Mouse (Mus musculus) kidney, adult 2 months (tissue): ENCODE data around the gene Prr3. TPM values are rescaled to one million over a fixed set of nuclear protein-coding genes. Genes with fewer than 3 reads are reported as not detected.

ENCODE experiments used
- DNase-seq: peaks from one replicate; pipeline ENCODE4 v3.0.0; 2021
- H3K27ac ChIP-seq: fragments of 200-500 bp; 2 replicates; pipeline ENCODE4 v1.5.1; 2012; ENCODE audit warnings: low read depth, low read length, control low read depth, inconsistent platforms; ENCODE audit not compliant: insufficient read depth
- H3K27me3 ChIP-seq: fragments of 200-500 bp; replicated peaks from 2 replicates; pipeline ENCODE4 v1.6.1; 2012; ENCODE audit warnings: mild to moderate bottlenecking, moderate library complexity, low read length, inconsistent platforms; ENCODE audit not compliant: control insufficient read depth, insufficient read depth
- H3K36me3 ChIP-seq: fragments of 200-500 bp; 2 replicates; pipeline ENCODE4 v1.6.1; 2012; ENCODE audit warnings: mild to moderate bottlenecking, moderate library complexity, low read length, inconsistent platforms; ENCODE audit not compliant: control insufficient read depth, insufficient read depth
- H3K4me1 ChIP-seq: fragments of 200-500 bp; 2 replicates; pipeline ENCODE4 v1.6.1; 2011; ENCODE audit warnings: low read length; ENCODE audit not compliant: control insufficient read depth, insufficient read depth
- H3K4me3 ChIP-seq: fragments of 200-500 bp; 2 replicates; pipeline ENCODE4 v1.5.1; 2011; ENCODE audit warnings: mild to moderate bottlenecking, low read depth, low read length, control low read depth; ENCODE audit not compliant: insufficient read depth
- CTCF ChIP-seq: fragments of 200-500 bp; conservative IDR thresholded peaks from 2 replicates; pipeline ENCODE4 v1.5.1; 2011; ENCODE audit warnings: low read depth, mild to moderate bottlenecking, control low read depth, low read length, moderate library complexity, mixed read lengths; ENCODE audit not compliant: insufficient read depth, insufficient read length
- POLR2A ChIP-seq: fragments of 200-500 bp; IDR thresholded peaks from one replicate; pipeline ENCODE4 v1.6.1; 2011; ENCODE audit warnings: low read depth, low read length, control low read depth
- WGBS: fragments of 180-500 bp; shearing (Covaris S2); methylation state at CpG from one replicate; pipeline ENCODE4 v1.1.7; 2018; 5-methylcytosine and 5-hydroxymethylcytosine counted together
- polyA plus RNA-seq: library from polyadenylated mRNA; depleted of rRNA; stranded (reverse); fragments of >200 nt; gene quantifications from 2 replicates; pipeline ENCODE4 v1.2.3, GENCODE M21; 2012; rRNA removed

Prr3 gene
- polyA plus RNA-seq, 1 experiment = 18.5 TPM

- H3K4me1 ChIP-seq = no peaks in the 10 kb centered on the region
- H3K27me3 ChIP-seq = no peaks in the 10 kb centered on the region
- DNase-seq = no peak
- whole genome bisulfite sequencing = 83% methylated on average over 4 of the region's 4 CpGs
- no peak for TF ChIP-seq POLR2A
- no peak for TF ChIP-seq CTCF
- no peak overlapping the region for H3K27ac ChIP-seq
- H3K36me3 ChIP-seq = peaks cover 7% of the 10 kb centered on the region; the same call in 1 of the 2 replicates
- H3K4me3 ChIP-seq = no peak overlapping the region
These were observed 47.4 kb downstream of the Prr3 start for GRCm38 (mm10) chr17:35932608-35933007.

GRCm38 (mm10) chr17:35930627-35931026 is 49.4 kb downstream of the Prr3 start:
- Histone ChIP-seq H3K27me3 (no peaks in the 10 kb centered on the region), H3K27ac (no peak overlapping the region), H3K4me3 (no peak overlapping the region), H3K36me3 (peaks cover 14% of the 10 kb centered on the region), H3K4me1 (no peaks in the 10 kb centered on the region)
- 91% methylated on average over 12 of the region's 12 CpGs for WGBS
- no peak for TF ChIP-seq POLR2A
- TF ChIP-seq CTCF = no peak
- DNase-seq = no peak

- no peak for TF ChIP-seq CTCF
- no peak for TF ChIP-seq POLR2A
- no peak overlapping the region for H3K27ac ChIP-seq
- WGBS = 100% methylated on average over 2 of the region's 2 CpGs
- H3K4me1 ChIP-seq = no peaks in the 10 kb centered on the region
- DNase-seq = no peak
- H3K27me3 ChIP-seq = no peaks in the 10 kb centered on the region
- no peak overlapping the region for H3K4me3 ChIP-seq
- H3K36me3 ChIP-seq = peaks cover 14% of the 10 kb centered on the region
These were observed 50.5 kb downstream of the Prr3 start for GRCm38 (mm10) chr17:35929534-35929933.

- 54% methylated on average over 1 of the region's 1 CpGs for WGBS
- peaks cover 14% of the 10 kb centered on the region for H3K36me3 ChIP-seq
- TF ChIP-seq CTCF (no peak), POLR2A (no peak)
These were observed 52.6 kb downstream of the Prr3 start for GRCm38 (mm10) chr17:35927471-35927870.

DNA sequence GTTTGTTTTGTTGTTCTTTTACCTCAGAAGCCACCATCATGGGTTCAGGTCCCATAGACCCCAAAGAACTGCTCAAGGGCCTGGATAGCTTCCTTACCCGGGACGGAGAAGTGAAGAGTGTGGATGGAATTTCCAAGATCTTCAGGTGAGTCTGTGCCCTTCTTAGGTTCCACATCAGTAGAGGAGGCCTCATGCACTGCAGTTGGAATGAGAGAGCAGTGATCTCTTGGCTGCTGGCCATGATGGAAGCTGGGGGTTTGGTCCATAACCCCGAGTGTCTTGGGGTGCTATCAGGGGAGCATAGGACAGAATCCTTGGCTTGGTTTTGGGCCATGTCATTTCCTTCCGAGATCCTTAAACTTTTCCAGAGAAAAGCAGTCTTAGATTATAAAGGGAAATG is 56.8 kb downstream of the Prr3 start:
- no peaks in the 10 kb centered on the region for H3K27me3 ChIP-seq

More at GRCm38 (mm10) chr17:35927471-35927870, 52.6 kb downstream of the Prr3 start:
- no peak for DNase-seq
- H3K27ac ChIP-seq = no peak overlapping the region
- no peaks in the 10 kb centered on the region for H3K27me3 ChIP-seq
- no peak overlapping the region for H3K4me3 ChIP-seq
- H3K4me1 ChIP-seq = peaks cover 5% of the 10 kb centered on the region; the same call in 1 of the 2 replicates

GRCm38 (mm10) chr17:35922566-35922965 is 57.5 kb downstream of the Prr3 start:
- Histone ChIP-seq H3K4me3 (no peak overlapping the region), H3K27ac (peak overlapping the region; percentile 57), H3K36me3 (peaks cover 11% of the 10 kb centered on the region), H3K27me3 (no peaks in the 10 kb centered on the region), H3K4me1 (peaks cover 28% of the 10 kb centered on the region; the same call in 1 of the 2 replicates)
- WGBS = 53% methylated on average over 3 of the region's 3 CpGs
- no peak for TF ChIP-seq POLR2A
- no peak for TF ChIP-seq CTCF
- DNase-seq = peak; percentile 75

More for the DNA sequence above, 56.8 kb downstream of the Prr3 start:
- Histone ChIP-seq H3K27ac (no peak overlapping the region; the same call in 1 of the 2 replicates), H3K36me3 (peaks cover 7% of the 10 kb centered on the region), H3K4me3 (no peak overlapping the region), H3K4me1 (peaks cover 28% of the 10 kb centered on the region; the same call in 1 of the 2 replicates)
- 58% methylated on average over 4 of the region's 4 CpGs for WGBS
- peak; percentile 27 for DNase-seq
- no peak for TF ChIP-seq CTCF
- no peak for TF ChIP-seq POLR2A

Other genes with a start within 250 kb of the Prr3 start
- 26.3 and 28.4 TPM in 2 replicates for gene Ier3, start 158.6 kb downstream of the Prr3 start, polyA plus RNA-seq
- gene Flot1, start 157.0 kb downstream of the Prr3 start, polyA plus RNA-seq = 45.3 and 45.7 TPM in 2 replicates
- 98.9 and 109 TPM in 2 replicates for gene Tubb5, start 141.9 kb downstream of the Prr3 start, polyA plus RNA-seq
- 5.7 TPM in 2 replicates for gene Mdc1, start 138.7 kb downstream of the Prr3 start, polyA plus RNA-seq
- gene Nrm, start 118.9 kb downstream of the Prr3 start, polyA plus RNA-seq = 4.0 and 6.3 TPM in 2 replicates
- gene Ppp1r18, start 114.6 kb downstream of the Prr3 start, polyA plus RNA-seq = 12.4 and 17.8 TPM in 2 replicates
- 50.1 and 65.0 TPM in 2 replicates for gene Dhx16, start 100.4 kb downstream of the Prr3 start, polyA plus RNA-seq
- gene 2310061I04Rik, start 82.8 kb downstream of the Prr3 start, polyA plus RNA-seq = 118 and 132 TPM in 2 replicates
- gene Atat1, start 70.2 kb downstream of the Prr3 start, polyA plus RNA-seq = 42.9 and 54.6 TPM in 2 replicates
- gene Mrps18b, start 63.8 kb downstream of the Prr3 start, polyA plus RNA-seq = 91.4 and 94.1 TPM in 2 replicates
- 24.3 and 26.6 TPM in 2 replicates for gene Ppp1r10, start 63.8 kb downstream of the Prr3 start, polyA plus RNA-seq
- 59.4 and 63.6 TPM in 2 replicates for gene Abcf1, start 10.5 kb downstream of the Prr3 start, polyA plus RNA-seq
- 20.5 and 23.8 TPM in 2 replicates for gene Gnl1, start 385 bp downstream of the Prr3 start, polyA plus RNA-seq
- gene H2-T24, start 40.3 kb upstream of the Prr3 start, polyA plus RNA-seq = 3.5 and 5.4 TPM in 2 replicates
- gene H2-T23, start 52.6 kb upstream of the Prr3 start, polyA plus RNA-seq = 174 and 175 TPM in 2 replicates
- gene H2-T22, start 62.5 kb upstream of the Prr3 start, polyA plus RNA-seq = 70.6 and 73.2 TPM in 2 replicates
- gene Gm6034, start 62.7 kb upstream of the Prr3 start, polyA plus RNA-seq = not detected in 2 replicates
- 13.9 and 14.8 TPM in 2 replicates for gene Gm11127, start 78.1 kb upstream of the Prr3 start, polyA plus RNA-seq
- 0.15 and 0.36 TPM in 2 replicates for gene Gm19684, start 141.4 kb upstream of the Prr3 start, polyA plus RNA-seq
- 0.19 TPM in 1 of 2 replicates, not detected in the other for gene Gm7030, start 149.2 kb upstream of the Prr3 start, polyA plus RNA-seq
- gene Gm8909, start 188.3 kb upstream of the Prr3 start, polyA plus RNA-seq = 0.14 TPM in 1 of 2 replicates, not detected in the other
- gene H2-T3, start 210.1 kb upstream of the Prr3 start, polyA plus RNA-seq = not detected in 2 replicates